In the genomic region with DNA sequence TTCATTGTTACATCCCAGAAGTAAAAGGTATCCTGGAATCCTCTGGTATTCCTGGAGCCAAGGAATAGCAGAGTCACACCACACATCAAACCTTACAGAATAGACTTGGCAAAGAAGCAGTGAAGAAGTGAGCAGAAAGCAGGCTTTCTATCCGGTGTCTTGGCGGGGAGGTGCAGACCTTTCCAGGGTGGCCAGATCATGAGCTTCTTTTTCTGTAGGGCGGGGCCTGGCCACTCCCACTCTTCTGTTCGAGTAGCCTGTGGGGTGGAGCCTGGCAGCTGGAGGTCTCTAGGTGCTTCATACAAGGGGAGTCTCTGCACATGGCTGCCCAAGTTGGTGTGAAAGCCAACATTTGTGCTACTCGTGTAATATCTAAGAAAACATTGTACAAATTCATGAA, we compare ENCODE assay signal across 8 mouse cellular contexts. TPM values are rescaled to one million over a fixed set of nuclear protein-coding genes. Genes with fewer than 3 reads are reported as not detected.
DNase-seq lines count a peak whose midpoint lies in the region; ATAC-seq and TF ChIP-seq lines count a peak whose summit lies in the region.
"Had no signal": no experiment of that assay in that cellular context is flagged by ENCODE, and none has a peak within 500 bp of the region (broad histone marks: within the 10 kb centered on the region; RNA-seq: fewer than 3 reads in every experiment).

No protein-coding gene starts in this region.

- H3K4me3 ChIP-seq in midbrain, embryonic 11.5 days (ENCODE audit: low read depth, low read length) = no peak overlapping the region
- H3K4me3 ChIP-seq in midbrain, embryonic 15.5 days = no peak overlapping the region
- no peak overlapping the region for H3K4me3 ChIP-seq in liver, embryonic 15.5 days (replicated peaks)
- H3K4me3 ChIP-seq in layer of hippocampus, adult 2 months = no peak overlapping the region
- H3K4me3 ChIP-seq: stomach, embryonic 15.5 days had no signal

- H3K36me3 ChIP-seq in midbrain, embryonic 11.5 days (ENCODE audit: control insufficient read depth, insufficient read depth, low read length) = no peaks in the 10 kb centered on the region
- H3K36me3 ChIP-seq in midbrain, embryonic 15.5 days (replicated peaks) = 0 out of 2 replicates have a peak, but pooled peaks cover 5% of the 10 kb centered on the region
- peaks cover 16% of the 10 kb centered on the region; the same call in 1 of the 2 replicates for H3K36me3 ChIP-seq in liver, embryonic 15.5 days (replicated peaks)

- no peaks in the 10 kb centered on the region for H3K9me3 ChIP-seq in midbrain, embryonic 11.5 days (ENCODE audit: control insufficient read depth, low read length)
- H3K9me3 ChIP-seq in midbrain, embryonic 15.5 days = no peaks in the 10 kb centered on the region
- no peaks in the 10 kb centered on the region for H3K9me3 ChIP-seq in liver, embryonic 15.5 days (replicated peaks)
- H3K9me3 ChIP-seq: stomach, embryonic 15.5 days had no signal

- DNase-seq in midbrain, embryonic 11.5 days (ENCODE audit: low spot score, missing footprints) = peak; percentile 33
- DNase-seq in c-Kit-negative CD71-positive TER-119-positive erythroid progenitor cells, embryonic 14.5 days (ENCODE audit: low read depth, low spot score) = peak; percentile 60
- peak; percentile 47 for DNase-seq in thymus, postnatal 4 days
- no peak for DNase-seq in layer of hippocampus, adult 2 months (ENCODE audit: low spot score in 2 of 2)
- DNase-seq in left cerebral cortex, postnatal 25 days (ENCODE audit: low spot score in 2 of 2) = no peak

- 19% methylated on average over 5 of the region's 5 CpGs for WGBS in midbrain, embryonic 11.5 days
- 29% methylated on average over 5 of the region's 5 CpGs for WGBS in midbrain, embryonic 15.5 days
- WGBS in liver, embryonic 15.5 days (ENCODE audit: insufficient replicate concordance) = 8% methylated on average over 5 of the region's 5 CpGs

- no peak for ATAC-seq in midbrain, embryonic 11.5 days (ENCODE audit: low FRiP score)
- no peak for ATAC-seq in midbrain, embryonic 15.5 days (replicated peaks)
- no peak for ATAC-seq in liver, embryonic 15.5 days (ENCODE audit: insufficient read depth)

- no peak overlapping the region for H3K9ac ChIP-seq in midbrain, embryonic 11.5 days (ENCODE audit: low read length)
- no peak overlapping the region for H3K9ac ChIP-seq in midbrain, embryonic 15.5 days
- no peak overlapping the region for H3K9ac ChIP-seq in liver, embryonic 15.5 days
- H3K9ac ChIP-seq: stomach, embryonic 15.5 days had no signal

- intact Hi-C loops in left cerebral cortex, postnatal 25 days (cut with DNase I) = no loop called here

- H3K4me1 ChIP-seq in midbrain, embryonic 11.5 days (ENCODE audit: control insufficient read depth, insufficient read depth, low read length) = 0 out of 2 replicates have a peak, but pooled peaks cover 2% of the 10 kb centered on the region
- peaks cover 9% of the 10 kb centered on the region for H3K4me1 ChIP-seq in midbrain, embryonic 15.5 days
- H3K4me1 ChIP-seq in liver, embryonic 15.5 days (replicated peaks) = peaks cover 40% of the 10 kb centered on the region

- no peak for TF ChIP-seq CTCF in layer of hippocampus, adult 2 months (conservative IDR thresholded peaks at IDR 0.05)

- peaks cover 4% of the 10 kb centered on the region; the same call in 1 of the 2 replicates for H3K27me3 ChIP-seq in midbrain, embryonic 11.5 days (ENCODE audit: control insufficient read depth, insufficient read depth, low read length)
- no peaks in the 10 kb centered on the region for H3K27me3 ChIP-seq in midbrain, embryonic 15.5 days (replicated peaks)
- no peaks in the 10 kb centered on the region for H3K27me3 ChIP-seq in liver, embryonic 15.5 days
- H3K27me3 ChIP-seq: stomach, embryonic 15.5 days had no signal

- H3K27ac ChIP-seq in midbrain, embryonic 11.5 days (ENCODE audit: low read depth, low read length) = no peak overlapping the region
- no peak overlapping the region for H3K27ac ChIP-seq in midbrain, embryonic 15.5 days
- no peak overlapping the region for H3K27ac ChIP-seq in liver, embryonic 15.5 days (replicated peaks)
- no peak overlapping the region for H3K27ac ChIP-seq in layer of hippocampus, adult 2 months

- H3K4me2 ChIP-seq in midbrain, embryonic 11.5 days = no peak overlapping the region
- no peak overlapping the region for H3K4me2 ChIP-seq in midbrain, embryonic 15.5 days
- peak overlapping the region; percentile 49 for H3K4me2 ChIP-seq in liver, embryonic 15.5 days
- H3K4me2 ChIP-seq: stomach, embryonic 15.5 days had no signal

RNA-seq across cellular contexts. Expression of gene Anxa7, which starts 1.3 kb away (rescaled TPM):
- polyA plus RNA-seq in midbrain, embryonic 11.5 days (2014; fragmentation: Nextera tagmentation; extraction: Ambion mirVana) = 11.9 TPM in 2 replicates
- polyA plus RNA-seq in midbrain, embryonic 15.5 days (2015; fragmentation: Nextera tagmentation; extraction: Ambion mirVana) = 13.1 and 13.5 TPM in 2 replicates
- 41.2 and 41.5 TPM in 2 replicates for polyA plus RNA-seq in liver, embryonic 15.5 days (2015; fragmentation: Nextera tagmentation; extraction: Ambion mirVana)
- total RNA-seq in layer of hippocampus, adult 2 months (2021) = 10 to 100 TPM; 69.0 to 69.6 TPM
- 10 to 100 TPM; 57.5 to 58.2 TPM for total RNA-seq in left cerebral cortex, postnatal 25 days (2021)

RNA-seq across cellular contexts. Expression of gene Mss51, which starts 15.5 kb away (rescaled TPM):
- polyA plus RNA-seq in midbrain, embryonic 11.5 days (2014; fragmentation: Nextera tagmentation; extraction: Ambion mirVana) = 0.83 and 1.1 TPM in 2 replicates
- polyA plus RNA-seq in midbrain, embryonic 15.5 days (2015; fragmentation: Nextera tagmentation; extraction: Ambion mirVana) = 0.39 and 0.40 TPM in 2 replicates
- 0.44 and 0.48 TPM in 2 replicates for polyA plus RNA-seq in liver, embryonic 15.5 days (2015; fragmentation: Nextera tagmentation; extraction: Ambion mirVana)
- total RNA-seq in layer of hippocampus, adult 2 months (2021) = 1 to 10 TPM; 1.0 to 1.3 TPM
- total RNA-seq in left cerebral cortex, postnatal 25 days (2021) = 1 to 10 TPM in 1 of 2 experiments, under 1 TPM in 1; 0.89 to 1.1 TPM

RNA-seq across cellular contexts. Expression of gene Cfap70, which starts 29.2 kb away (rescaled TPM):
- 0.33 and 0.44 TPM in 2 replicates for polyA plus RNA-seq in midbrain, embryonic 11.5 days (2014; fragmentation: Nextera tagmentation; extraction: Ambion mirVana)
- polyA plus RNA-seq in midbrain, embryonic 15.5 days (2015; fragmentation: Nextera tagmentation; extraction: Ambion mirVana) = 0.72 and 1.7 TPM in 2 replicates
- not detected in 2 replicates for polyA plus RNA-seq in liver, embryonic 15.5 days (2015; fragmentation: Nextera tagmentation; extraction: Ambion mirVana)
- total RNA-seq in layer of hippocampus, adult 2 months (2021) = 1 to 10 TPM in 1 of 2 experiments, under 1 TPM in 1; 0.51 to 1.4 TPM
- 1 to 10 TPM; 1.1 to 1.7 TPM for total RNA-seq in left cerebral cortex, postnatal 25 days (2021)

Comparison
In these comparisons a context has a peak if more than half of its experiments do, and no peak if none do; other contexts are left out.
1. DNase-seq: peak in midbrain, embryonic 11.5 days (single experiment), c-Kit-negative CD71-positive TER-119-positive erythroid progenitor cells, embryonic 14.5 days (single experiment) and thymus, postnatal 4 days (single experiment); none in layer of hippocampus, adult 2 months (0 of 2) and left cerebral cortex, postnatal 25 days (0 of 2).